Mouse (Mus musculus) cerebellum, adult 2 months (tissue): ENCODE measurements around the gene Bmp3.

ENCODE experiments used
- CTCF ChIP-seq: fragments of 200-500 bp; IDR thresholded peaks from 2 replicates; pipeline ENCODE4 v1.5.1; 2011; ENCODE audit warnings: low read depth, mild to moderate bottlenecking, control low read depth, low read length, moderate library complexity, borderline replicate concordance; ENCODE audit not compliant: insufficient read depth
- POLR2A ChIP-seq: fragments of 200-500 bp; IDR thresholded peaks from 2 replicates; pipeline ENCODE4 v1.6.1; 2011; ENCODE audit warnings: low read length, control low read depth, borderline replicate concordance; ENCODE audit not compliant: insufficient read depth

DNA sequence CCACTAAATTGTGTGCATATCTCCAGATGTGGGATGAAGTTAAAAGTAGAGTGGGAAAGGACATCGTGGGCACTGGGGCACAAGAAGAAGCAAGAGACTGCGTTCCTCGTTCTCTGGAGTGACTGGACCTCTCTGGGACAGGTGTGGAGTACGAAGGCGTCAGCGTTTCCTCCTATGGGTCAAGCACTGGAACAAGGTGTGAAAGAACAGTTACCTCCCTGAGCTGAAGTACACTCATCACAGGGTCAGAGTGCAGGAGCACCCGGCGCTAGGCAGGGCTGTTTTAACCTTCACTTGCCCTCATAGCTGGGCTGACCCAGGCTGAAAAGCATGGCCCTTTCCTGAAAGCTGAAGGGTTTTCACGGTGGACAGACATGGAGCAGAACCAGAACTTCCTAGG lies 20.5 kb upstream of the Bmp3 start:
- TF ChIP-seq CTCF, result no peak
- no peak for TF ChIP-seq POLR2A
